Mouse (Mus musculus) granulocyte monocyte progenitor cell, adult 5-6 weeks (primary cell): Measurements from ENCODE around the gene Npas3. TPM values are rescaled to one million over a fixed set of nuclear protein-coding genes. Genes with fewer than 3 reads are reported as not detected.
A peak's percentile ranks its signal among the peaks of the same experiment; 100 is the strongest.

ENCODE experiments used
- ATAC-seq: replicated peaks from 2 replicates; pipeline ENCODE4 v1.8.0; 2016; ENCODE audit warnings: mild to moderate bottlenecking, moderate TSS enrichment, inconsistent platforms; ENCODE audit not compliant: poor library complexity, severe bottlenecking
- total RNA-seq, 2 experiments: library from RNA; stranded (forward) in 1 of 2; stranded (reverse) in 1 of 2; fragments of 200-712, 200-1000 nt in 1 of 2; fragments of >200 nt in 1 of 2; fragmentation: Nextera tagmentation in 1 of 2; gene quantifications; 2 replicates each; pipeline ENCODE4 v1.2.3; 2014 to 2017

The Npas3 gene
- total RNA-seq, 2 experiments from 2014 or later: 14.0 TPM; not detected in 1

DNA sequence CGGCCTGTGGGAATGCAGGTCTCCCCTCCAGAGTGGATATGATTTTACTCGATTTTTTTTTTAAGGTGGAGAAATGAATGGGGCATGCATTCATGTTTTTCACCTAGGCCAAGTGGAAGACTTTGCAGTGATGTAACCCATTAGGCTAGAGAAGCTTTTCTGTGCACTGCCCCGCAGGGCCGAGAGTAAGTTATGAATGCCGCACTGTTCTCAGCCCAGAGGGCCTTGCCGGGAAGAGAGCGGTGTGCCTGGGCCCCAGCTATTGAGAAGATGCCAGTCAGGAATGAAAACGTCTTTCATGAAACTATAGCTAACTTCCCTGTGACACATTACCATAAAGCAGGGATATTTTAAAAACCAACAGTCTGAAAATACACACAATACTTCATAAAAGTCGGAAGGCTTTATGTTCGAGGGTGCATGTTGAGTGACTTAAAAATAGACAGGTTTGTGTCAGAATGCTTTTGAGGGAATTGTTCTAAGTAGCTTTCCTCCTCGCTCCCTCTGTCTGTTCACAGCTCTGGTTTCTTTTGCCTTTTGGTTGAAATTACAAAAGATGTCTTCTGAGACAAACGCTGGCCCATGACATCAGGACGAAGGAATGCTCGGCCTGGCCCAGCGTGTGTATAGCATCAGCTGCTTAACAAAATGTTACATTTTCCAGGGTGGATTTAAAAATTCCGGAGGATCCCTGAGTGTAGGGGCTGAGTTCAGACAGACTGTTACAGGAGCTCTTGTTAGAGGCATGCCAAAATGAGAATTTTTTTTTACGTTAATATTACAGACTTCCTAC, 44.2 kb downstream of the Npas3 start:
- ATAC-seq: no peak

DNA sequence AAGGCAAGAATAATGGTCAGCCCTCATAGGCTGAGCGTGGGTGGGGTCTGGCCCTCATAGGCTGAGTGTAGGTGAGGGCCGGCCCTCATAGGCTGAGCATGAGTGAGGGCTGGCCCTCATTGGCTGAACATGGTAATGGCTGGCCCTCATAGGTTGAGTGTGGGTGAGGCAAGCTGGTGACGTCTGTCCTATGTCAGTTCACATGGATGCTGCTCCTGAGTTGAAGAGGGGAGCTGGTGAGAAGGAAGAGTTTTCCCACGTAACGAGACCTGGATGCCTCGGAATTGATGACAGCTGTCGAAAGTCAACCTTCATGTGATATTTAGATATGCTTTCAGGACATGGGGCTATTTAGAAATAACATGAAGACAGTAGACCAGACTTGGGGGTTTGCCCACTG, 45.5 kb downstream of the Npas3 start:
- ATAC-seq: no peak

DNA sequence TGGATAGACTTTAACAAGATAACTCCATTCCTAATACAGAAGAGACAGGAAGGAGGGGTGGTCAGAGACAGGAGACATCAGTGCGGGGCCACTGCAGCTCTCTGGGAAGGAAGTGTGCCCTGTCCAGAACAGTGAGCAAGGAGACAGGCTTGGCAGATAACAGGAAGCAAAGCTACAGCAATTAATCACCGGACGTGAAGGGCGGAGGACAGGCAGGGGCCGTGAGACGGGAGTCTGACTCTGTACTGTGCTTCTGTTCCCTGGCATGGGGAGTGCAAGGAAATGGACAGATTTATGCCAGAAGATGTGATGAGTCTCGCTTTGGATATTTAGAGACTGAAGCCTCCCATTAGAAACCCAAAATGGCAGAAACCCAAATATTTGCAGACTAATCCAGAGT, 47.3 kb downstream of the Npas3 start:
- peak; percentile 61; the same call in 1 of the 2 replicates for ATAC-seq

DNA sequence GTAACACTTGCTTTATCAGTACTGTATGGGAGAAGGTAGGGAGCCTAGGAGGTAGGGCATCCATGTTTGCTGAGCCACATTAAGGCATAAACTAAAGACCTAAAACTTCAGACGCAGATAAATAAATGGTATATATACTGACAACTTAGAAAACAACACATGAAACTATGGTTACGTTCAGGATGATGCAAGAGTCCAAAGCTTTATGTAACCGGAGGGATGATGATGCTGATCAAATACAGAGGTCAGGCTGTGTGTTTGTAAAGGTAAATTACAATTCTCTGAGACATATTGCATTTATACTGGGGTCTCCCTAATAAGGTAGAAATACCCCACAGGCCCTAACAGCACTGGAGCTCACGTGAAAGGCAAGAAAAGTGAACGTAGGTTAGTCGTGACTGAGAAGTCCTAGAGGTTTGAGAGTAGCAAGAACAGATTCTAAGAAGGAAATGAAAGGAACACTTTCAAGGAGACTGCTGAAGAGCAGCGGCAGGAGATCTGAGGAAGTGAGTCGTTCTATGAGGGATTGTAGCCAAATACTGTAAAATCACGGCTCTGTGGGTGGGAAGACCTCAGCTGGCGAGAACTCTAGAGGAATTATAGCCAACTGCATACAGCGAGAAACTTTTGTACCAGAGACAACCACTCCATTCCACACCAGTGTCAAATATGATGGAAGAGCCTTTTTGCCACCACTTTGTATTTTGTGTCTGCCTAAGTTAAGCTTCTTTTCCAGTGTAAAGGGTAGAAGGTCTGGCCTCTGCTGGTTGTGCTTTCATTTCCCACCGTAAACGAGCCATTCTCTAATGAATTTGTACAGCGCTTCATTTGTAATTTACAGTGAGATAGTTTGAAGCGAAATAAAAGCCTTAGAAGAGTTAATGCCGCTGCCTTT, 49.7 kb downstream of the Npas3 start:
- peak; percentile 38; the same call in 1 of the 2 replicates for ATAC-seq

DNA sequence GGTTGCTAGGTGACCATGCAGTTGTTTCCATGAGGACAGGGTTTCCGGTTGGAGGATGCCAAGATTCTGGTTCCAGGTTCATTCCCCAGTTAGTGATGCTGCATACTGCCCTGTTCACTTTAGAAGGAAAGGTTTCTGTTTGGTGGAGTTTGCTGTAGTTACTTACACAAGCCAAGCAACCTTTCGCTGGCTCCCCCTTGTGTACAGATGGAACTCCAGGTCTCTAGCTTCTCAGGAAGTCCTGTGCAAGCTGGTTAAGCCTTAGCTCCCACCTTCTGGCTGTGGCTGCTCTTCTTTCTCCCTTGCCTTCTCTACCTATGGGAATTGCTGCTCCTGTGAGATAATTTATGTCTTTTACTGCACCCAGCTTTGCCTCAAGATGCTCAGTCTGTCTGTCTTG, 52.5 kb downstream of the Npas3 start:
- no peak for ATAC-seq

DNA sequence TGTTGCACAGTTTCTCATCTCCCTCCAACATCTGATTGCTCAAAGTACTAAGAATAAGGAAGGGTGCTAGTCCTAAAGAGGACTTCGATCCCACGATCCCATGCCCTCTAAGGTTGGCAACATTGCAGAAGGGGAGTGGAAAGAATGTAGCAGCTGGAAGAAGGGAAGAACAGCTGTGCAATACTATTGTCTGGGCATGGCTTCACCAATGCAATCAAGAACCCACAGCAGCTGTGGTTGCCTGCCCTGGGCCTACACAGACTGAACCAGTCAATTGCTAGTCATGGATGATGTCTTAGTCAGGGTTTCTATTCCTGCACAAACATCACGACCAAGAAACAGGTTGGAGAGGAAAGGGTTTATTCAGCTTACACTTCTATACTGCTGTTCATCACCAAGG, 53.7 kb downstream of the Npas3 start:
- ATAC-seq: no peak

DNA sequence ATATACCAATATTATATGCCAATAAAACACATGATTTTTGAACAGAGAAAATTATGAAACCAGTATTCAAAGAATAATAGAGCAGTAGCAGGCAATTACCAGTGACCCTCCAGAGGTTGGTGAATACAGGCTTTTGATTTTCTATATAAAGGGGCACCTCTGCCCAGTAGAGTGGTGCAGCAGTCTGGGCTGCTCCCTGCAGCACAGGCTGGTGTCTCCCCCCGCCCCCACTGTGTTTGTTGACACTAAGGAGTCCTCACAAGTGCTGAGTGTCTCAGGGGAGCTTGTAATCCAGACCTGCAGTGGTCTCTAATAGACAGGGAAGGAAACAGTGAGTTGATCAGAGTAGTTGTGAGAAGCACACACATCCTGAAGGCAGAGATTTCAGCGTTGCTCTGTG, 68.2 kb downstream of the Npas3 start:
- no peak for ATAC-seq

DNA sequence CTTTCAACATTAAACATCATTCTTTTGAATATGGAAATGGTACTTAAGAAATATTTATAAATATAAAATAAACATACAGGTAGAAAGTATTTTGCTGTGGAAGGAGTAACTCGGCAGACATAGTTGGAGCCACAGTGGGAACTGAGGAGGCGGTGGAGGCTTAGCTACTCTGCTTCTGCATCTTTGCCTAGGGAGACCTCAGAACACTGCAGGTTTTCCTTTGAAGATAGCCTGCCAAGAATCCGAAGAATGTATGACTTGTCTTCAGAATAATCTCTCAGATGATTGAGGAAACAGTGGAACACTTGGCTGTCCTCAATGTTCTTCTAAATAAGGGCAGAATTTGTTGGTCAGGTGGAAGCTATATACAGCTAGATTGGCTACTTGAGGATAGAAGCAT, 69.3 kb downstream of the Npas3 start:
- no peak for ATAC-seq

DNA sequence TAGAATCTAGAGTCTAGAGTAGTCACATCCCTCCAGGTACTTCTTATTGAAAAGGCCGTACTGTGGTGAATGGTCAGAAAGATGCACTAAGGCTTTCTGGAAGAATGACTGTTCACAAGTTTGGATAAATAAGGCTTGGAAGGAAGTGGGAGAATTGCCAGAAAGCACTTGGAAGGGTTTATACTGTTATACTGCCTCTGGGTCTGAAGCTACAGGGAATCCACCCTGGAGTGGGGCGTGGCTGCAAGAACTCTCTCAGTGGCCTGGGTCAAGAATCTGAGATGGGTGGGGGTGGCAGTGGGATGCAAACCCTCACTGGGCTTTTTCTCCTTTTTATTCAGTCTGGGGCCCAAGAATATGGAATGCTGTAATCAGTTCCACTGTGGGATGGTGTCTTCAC, 72.0 kb downstream of the Npas3 start:
- no peak for ATAC-seq

DNA sequence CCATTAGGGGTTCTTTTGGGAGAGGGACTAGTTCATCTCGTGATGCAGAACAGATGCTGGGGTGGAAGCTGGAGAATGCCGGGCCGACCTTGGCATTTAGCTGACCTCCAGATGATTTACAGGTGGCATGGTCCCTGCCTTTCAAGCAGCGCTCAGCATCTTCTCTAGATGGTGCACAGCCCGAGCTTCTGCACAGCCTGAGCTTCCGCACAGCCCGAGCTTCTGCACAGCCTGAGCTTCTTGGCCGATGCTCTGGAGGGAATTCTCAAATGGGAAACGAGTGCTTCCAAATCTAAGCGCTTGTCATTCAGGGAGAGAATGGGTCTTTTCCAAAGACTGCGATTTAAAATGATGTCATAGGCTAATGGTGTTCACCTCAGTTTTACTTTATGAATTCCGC, 72.5 kb downstream of the Npas3 start:
- ATAC-seq: no peak

DNA sequence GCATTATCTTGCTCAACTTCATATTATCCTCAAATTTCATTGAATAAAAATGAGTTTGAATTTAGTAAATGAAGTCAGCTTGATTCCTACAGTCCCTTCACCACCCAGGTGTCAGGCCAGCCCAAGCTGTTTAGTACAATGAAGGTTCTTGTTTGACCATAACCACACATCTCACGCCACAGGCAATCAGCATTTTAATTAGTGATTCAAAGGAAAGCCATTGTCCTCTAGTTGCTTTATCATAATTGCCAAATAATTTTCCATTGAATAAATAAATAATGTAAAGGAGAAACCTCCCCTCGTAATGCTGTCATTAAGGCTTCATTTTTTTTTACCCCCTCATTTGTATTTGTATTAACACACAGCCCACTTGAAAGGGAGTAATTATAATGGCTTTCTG, 73.5 kb downstream of the Npas3 start:
- ATAC-seq: no peak

DNA sequence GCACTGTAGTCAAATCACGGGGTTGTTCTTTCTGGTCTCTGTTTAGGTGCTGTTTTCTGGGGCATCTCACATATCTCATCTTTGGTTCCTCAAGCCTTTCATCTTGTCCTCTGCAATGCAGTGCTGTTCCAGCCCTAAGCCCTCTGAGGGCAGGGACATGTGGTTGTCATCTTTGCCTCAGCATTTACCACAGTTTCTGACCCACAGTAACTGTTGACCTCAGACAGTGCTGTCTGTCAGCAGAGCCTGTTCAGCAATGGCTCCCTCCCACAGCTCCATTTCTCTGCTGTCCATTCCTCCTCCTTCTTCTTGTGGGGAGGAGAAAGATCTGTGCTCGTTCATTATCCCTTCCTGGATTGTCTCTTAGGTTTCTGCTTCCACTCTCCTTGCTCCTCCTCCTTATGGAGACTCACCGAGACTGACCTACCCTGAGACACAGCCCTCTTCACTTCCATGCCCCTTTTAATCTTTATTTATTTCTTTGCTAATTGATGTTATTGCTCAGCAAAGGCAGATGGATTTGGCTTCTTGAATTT, 79.2 kb downstream of the Npas3 start:
- no peak for ATAC-seq

DNA sequence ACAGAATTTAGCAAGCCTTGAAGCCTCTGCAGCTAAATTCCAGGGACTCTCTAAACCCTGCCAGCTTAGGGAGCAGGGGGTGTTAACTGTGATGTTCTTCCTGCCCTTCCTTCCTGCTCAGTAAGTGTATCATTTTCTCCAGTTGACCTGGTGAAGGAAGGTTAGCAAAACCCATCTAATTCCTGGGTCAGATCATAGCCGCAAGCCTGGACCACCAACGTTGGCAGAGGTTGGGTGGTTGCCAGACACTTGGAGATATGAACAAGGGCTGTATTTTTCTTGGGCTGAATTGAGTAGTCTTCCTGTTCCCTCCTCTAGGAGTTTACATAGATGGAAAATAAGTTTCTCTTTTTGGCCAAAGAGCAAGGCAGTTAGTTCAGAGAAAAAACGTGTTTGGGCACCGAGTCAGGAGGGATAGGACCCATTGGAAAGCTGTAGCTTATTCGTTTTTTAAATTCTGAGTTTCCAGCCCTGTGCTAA, 79.8 kb downstream of the Npas3 start:
- ATAC-seq: no peak

DNA sequence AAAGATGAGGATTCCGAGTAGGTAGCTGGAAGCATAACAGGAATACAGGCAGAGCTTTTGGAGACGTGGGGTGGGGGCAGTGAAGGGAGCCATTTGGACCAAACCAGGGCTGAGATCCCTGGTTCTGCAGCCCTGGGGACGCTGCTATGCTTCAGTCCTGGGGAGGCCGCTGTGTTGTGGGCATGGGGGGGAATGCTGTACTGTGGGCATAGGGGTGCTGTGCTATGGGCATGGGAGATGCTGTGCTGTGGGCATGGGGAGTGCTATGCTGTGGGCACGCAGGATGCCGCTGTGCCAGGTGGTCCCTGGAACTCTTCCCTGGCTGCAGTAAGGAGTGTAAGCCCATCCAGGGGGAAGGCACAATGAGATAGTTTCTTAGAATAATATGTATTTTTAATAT, 81.7 kb downstream of the Npas3 start:
- no peak for ATAC-seq

DNA sequence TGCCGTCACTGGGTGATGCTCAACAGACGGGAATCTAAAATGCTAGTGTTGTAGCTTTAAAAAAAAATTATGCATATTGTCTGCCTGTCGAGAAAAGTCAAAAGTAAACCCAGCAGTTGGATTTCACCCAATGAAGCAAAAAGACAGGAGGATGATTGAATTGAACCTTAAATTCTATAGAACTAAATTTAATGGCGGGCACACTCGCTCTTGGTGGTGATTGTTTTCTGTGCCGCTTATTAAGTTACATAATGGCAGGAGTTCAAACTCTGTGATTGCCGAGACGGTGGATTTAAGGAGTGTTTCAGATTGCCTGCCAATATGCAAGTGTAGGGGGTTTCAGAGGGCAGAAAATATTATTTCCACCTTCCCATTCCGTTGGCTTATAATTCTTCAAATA, 82.9 kb downstream of the Npas3 start:
- ATAC-seq: no peak

DNA sequence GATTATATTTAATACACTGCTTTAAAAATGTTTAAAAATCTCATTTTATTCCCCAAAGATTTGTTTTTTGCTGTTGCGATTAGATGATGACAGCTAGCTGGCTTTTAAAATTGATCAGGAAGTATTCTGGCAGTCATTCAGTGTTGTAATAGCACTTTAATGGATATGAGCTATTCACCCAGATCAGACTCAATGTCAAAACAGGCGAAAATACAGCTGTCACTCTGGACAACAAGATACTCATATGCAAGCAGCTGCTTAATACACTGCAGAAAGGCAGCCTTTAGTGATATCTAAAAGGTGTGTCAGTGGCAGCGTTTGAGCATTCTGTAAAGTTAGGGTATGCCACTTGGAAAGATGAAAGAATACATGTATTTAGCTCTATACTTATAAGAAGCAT, 83.3 kb downstream of the Npas3 start:
- ATAC-seq: no peak

DNA sequence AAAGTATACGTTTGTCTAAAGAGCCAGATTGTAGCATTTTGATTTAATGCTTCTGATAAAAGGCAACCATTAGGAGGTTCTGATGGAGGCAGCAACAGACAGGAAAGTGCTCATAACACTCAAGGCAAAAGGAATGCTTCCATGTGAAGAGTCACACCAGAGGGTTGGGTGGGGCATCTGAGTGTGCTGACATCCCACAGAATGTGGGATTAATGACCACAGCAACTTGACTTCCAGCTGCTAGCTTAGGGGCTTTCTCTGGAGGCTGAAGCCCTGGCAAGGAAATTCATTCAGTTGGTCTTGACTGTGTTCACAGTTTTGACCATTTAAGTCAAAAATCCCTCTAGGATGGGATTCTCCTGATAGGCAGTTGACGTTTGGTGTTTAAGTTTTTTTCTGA, 84.8 kb downstream of the Npas3 start:
- ATAC-seq: no peak

DNA sequence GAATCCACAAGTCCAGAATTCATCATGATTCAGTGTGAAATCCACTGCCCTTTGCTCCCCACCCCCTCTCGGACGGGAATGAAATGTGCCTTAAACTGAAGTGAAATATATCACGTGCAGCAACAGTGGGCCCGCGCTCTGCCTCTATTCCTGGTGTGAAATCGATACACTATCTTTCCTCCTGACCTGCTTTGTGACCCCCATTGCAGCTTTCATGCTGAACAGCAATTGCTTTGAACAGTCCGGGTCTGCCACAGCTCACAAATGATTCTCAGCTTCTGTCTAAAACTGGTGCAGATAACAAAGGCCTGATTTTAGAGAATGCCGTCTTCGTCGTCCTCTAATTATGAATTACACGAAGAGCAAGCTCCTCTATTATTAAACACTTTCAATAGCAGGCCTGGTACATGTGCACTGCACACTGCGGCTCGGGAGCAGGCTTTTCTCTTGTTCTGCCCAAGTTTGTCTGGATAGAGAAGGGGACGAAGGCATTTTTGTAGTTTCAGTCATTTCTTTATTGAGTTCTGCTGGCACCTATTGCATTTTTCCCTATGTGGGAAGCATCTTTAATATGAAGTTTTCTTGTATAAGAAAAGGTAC, 90.0 kb downstream of the Npas3 start:
- no peak for ATAC-seq

DNA sequence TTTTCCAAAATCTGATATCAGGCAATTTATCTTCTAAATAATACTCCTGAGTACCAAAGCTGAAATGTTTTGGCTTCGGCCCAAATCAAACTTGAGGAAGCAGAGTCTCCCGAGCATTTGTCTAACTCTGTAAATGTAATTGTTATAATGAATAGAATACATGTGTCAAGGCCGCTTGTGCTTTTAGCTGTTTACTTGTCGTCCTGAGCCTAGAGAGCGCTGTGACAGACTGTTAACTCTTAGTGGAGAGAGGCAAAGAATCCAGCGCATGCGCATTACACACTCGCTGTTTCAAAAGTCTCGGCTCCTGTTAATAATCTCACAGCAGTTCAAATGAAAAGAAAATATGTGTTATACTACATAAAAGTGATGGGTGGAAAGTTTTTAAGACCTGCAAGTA, 94.3 kb downstream of the Npas3 start:
- no peak for ATAC-seq

DNA sequence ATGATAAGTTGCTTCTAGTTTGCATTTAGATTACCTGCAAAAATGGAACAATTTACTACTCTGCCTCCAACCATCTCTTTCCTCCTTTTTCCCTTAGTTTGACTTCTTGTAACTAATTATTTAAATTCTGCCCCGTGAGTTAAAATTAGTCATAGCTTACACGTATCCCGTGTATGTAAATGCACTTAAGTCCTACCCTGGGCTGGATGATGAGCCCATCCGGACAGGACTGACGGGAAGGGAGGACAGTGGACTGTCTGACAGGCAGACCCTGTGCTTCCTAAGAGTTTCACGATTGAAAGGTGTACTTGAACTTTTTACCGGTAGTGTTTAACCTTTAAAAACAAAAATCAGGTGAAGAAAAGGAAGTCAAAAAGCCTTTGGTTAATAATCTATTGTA, 103.4 kb downstream of the Npas3 start:
- ATAC-seq: no peak

DNA sequence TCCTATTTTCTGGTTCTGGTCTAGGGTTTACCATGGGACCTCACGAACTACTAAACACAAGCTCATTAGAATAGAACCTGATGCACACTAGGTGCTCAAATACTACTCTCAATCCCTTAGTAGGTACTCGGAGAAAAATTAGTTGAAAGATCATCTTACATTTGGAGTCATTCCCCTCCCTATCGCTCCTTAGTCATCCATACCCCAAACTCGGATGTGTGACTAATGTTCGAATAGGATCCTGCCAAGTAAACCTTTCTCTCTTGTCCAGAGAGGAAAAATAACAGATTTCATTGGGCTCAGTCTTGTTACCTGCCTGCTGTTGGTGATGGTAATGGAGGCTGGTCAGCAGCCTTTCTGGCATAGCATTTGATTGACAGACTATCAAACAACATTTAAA, 117.3 kb downstream of the Npas3 start:
- no peak for ATAC-seq
